Mouse (Mus musculus) forebrain, embryonic 11.5 days (tissue): ENCODE measurements around the gene Col8a2. TPM values are rescaled to one million over a fixed set of nuclear protein-coding genes. Genes with fewer than 3 reads are reported as not detected.

Experiments
- ATAC-seq: fragments of 200-750 bp; cut with Nextera tagmentation; replicated peaks from 2 replicates; pipeline ENCODE4 v1.8.0; 2017; ENCODE audit warnings: moderate TSS enrichment; ENCODE audit not compliant: low FRiP score
- DNase-seq: peaks from one replicate; pipeline ENCODE4 v3.0.0-alpha.2; 2017; ENCODE audit warnings: low spot score
- H3K27ac ChIP-seq: fragments of 300-500 bp; sonication (generic); 2 replicates; pipeline ENCODE4 v1.5.1; 2014; ENCODE audit warnings: low read depth, low read length
- H3K27me3 ChIP-seq: fragments of 300-500 bp; sonication (generic); 2 replicates; pipeline ENCODE4 v1.6.1; 2014; ENCODE audit warnings: mild to moderate bottlenecking, low read length, mixed read lengths; ENCODE audit not compliant: control insufficient read depth, insufficient read depth
- H3K36me3 ChIP-seq: fragments of 300-500 bp; sonication (generic); 2 replicates; pipeline ENCODE4 v1.6.1; 2014; ENCODE audit warnings: mild to moderate bottlenecking, low read length, moderate library complexity, mixed read lengths; ENCODE audit not compliant: control insufficient read depth, insufficient read depth
- H3K4me1 ChIP-seq: fragments of 300-500 bp; sonication (generic); replicated peaks from 2 replicates; pipeline ENCODE4 v1.6.1; 2014; ENCODE audit warnings: low read length, mixed read lengths; ENCODE audit not compliant: control insufficient read depth, insufficient read depth
- H3K4me2 ChIP-seq: fragments of 300-500 bp; sonication (generic); 2 replicates; pipeline ENCODE4 v1.6.1; 2014; ENCODE audit warnings: low read depth, mild to moderate bottlenecking, low read length, moderate library complexity, mixed read lengths; ENCODE audit not compliant: severe bottlenecking
- H3K4me3 ChIP-seq: fragments of 300-500 bp; sonication (generic); 2 replicates; pipeline ENCODE4 v1.5.1; 2014; ENCODE audit warnings: low read depth, low read length
- H3K9ac ChIP-seq: fragments of 300-500 bp; sonication (generic); 2 replicates; pipeline ENCODE4 v1.6.1; 2014; ENCODE audit warnings: low read length
- H3K9me3 ChIP-seq: fragments of 300-500 bp; sonication (generic); 2 replicates; pipeline ENCODE4 v1.6.1; 2016; ENCODE audit warnings: low read length, mixed read lengths; ENCODE audit not compliant: control insufficient read depth
- WGBS: fragments of 180-500 bp; shearing (Covaris S2); extraction: QIAGEN DNeasy Blood & Tissue Kit; methylation state at CpG from one replicate; pipeline ENCODE4 v1.1.7; 2014; 5-methylcytosine and 5-hydroxymethylcytosine counted together
- polyA plus RNA-seq: library from polyadenylated mRNA; unstranded; fragments of >200 nt; fragmentation: Nextera tagmentation; extraction: Ambion mirVana; gene quantifications from 2 replicates; pipeline ENCODE4 v1.2.1, GENCODE M21; 2014

The Col8a2 gene
- polyA plus RNA-seq, 1 experiment from 2014 or later, result 18.0 TPM

- H3K27ac ChIP-seq, result no peak overlapping the region
- no peaks in the 10 kb centered on the region for H3K9me3 ChIP-seq
- H3K4me3 ChIP-seq, result no peak overlapping the region
- no peaks in the 10 kb centered on the region for H3K27me3 ChIP-seq
- peak overlapping the region; percentile 17; the same call in 1 of the 2 replicates for H3K9ac ChIP-seq
- H3K36me3 ChIP-seq, result no peaks in the 10 kb centered on the region; the same call in 1 of the 2 replicates
- DNase-seq (no peak), ATAC-seq (no peak)
- no peak overlapping the region for H3K4me2 ChIP-seq
- WGBS, result 68% methylated on average over 11 of the region's 11 CpGs
- H3K4me1 ChIP-seq, result peaks cover 18% of the 10 kb centered on the region
Observed at GRCm38 (mm10) chr4:126251655-126252254, 34.8 kb upstream of the Col8a2 start.

- H3K9me3 ChIP-seq, result no peaks in the 10 kb centered on the region
- ATAC-seq (no peak), DNase-seq (no peak)
- H3K27ac ChIP-seq, result no peak overlapping the region
- 70% methylated on average over 17 of the region's 17 CpGs for WGBS
- H3K27me3 ChIP-seq, result no peaks in the 10 kb centered on the region
- H3K4me1 ChIP-seq, result peaks cover 25% of the 10 kb centered on the region
- no peak overlapping the region for H3K4me3 ChIP-seq
- H3K4me2 ChIP-seq, result no peak overlapping the region
- H3K36me3 ChIP-seq, result no peaks in the 10 kb centered on the region; the same call in 1 of the 2 replicates
- H3K9ac ChIP-seq, result no peak overlapping the region
Observed at GRCm38 (mm10) chr4:126252411-126253237, 34.0 kb upstream of the Col8a2 start.

GRCm38 (mm10) chr4:126253637-126254272 lies 32.8 kb upstream of the Col8a2 start:
- Histone ChIP-seq H3K9me3 (no peaks in the 10 kb centered on the region), H3K4me3 (peak overlapping the region; percentile 93), H3K9ac (no peak overlapping the region), H3K36me3 (no peaks in the 10 kb centered on the region; the same call in 1 of the 2 replicates), H3K4me2 (peak overlapping the region; percentile 61), H3K4me1 (peaks cover 23% of the 10 kb centered on the region), H3K27me3 (no peaks in the 10 kb centered on the region), H3K27ac (no peak overlapping the region)
- DNase-seq, result no peak
- no peak for ATAC-seq
- WGBS, result 79% methylated on average over 14 of the region's 14 CpGs

GRCm38 (mm10) chr4:126254315-126255112 lies 32.1 kb upstream of the Col8a2 start:
- no peaks in the 10 kb centered on the region for H3K27me3 ChIP-seq
- no peak for DNase-seq
- H3K36me3 ChIP-seq, result no peaks in the 10 kb centered on the region; the same call in 1 of the 2 replicates
- H3K27ac ChIP-seq, result 0 out of 2 replicates have a peak overlapping the region, but pooled peaks have one; percentile 92
- peak overlapping the region; percentile 61 for H3K4me2 ChIP-seq
- ATAC-seq, result no peak
- WGBS, result 20% methylated on average over 9 of the region's 9 CpGs
- peak overlapping the region; percentile 93 for H3K4me3 ChIP-seq
- H3K9me3 ChIP-seq, result no peaks in the 10 kb centered on the region
- H3K4me1 ChIP-seq, result peaks cover 27% of the 10 kb centered on the region
- peak overlapping the region; percentile 96 for H3K9ac ChIP-seq

- Histone ChIP-seq H3K36me3 (no peaks in the 10 kb centered on the region; the same call in 1 of the 2 replicates), H3K4me1 (peaks cover 28% of the 10 kb centered on the region), H3K4me3 (peak overlapping the region; percentile 93), H3K9ac (peak overlapping the region; percentile 96), H3K9me3 (no peaks in the 10 kb centered on the region), H3K4me2 (peak overlapping the region; percentile 61), H3K27ac (peak overlapping the region; percentile 92), H3K27me3 (no peaks in the 10 kb centered on the region)
- under 1% methylated on average over 50 of the region's 50 CpGs for WGBS
- peak; percentile 49 for ATAC-seq
- DNase-seq, result peak; percentile 82
Observed at GRCm38 (mm10) chr4:126255113-126256001, 31.2 kb upstream of the Col8a2 start.

- ATAC-seq, result peak; percentile 84
- Histone ChIP-seq H3K9ac (peak within 1 kb of the TSS; percentile 96), H3K4me3 (peak within 1 kb of the TSS; percentile 93), H3K27ac (peak within 1 kb of the TSS; percentile 92), H3K4me1 (peaks cover 36% of the 10 kb centered on the region), H3K27me3 (no peaks in the 10 kb centered on the region), H3K9me3 (no peaks in the 10 kb centered on the region), H3K4me2 (peak within 1 kb of the TSS; percentile 61), H3K36me3 (no peaks in the 10 kb centered on the region; the same call in 1 of the 2 replicates)
- under 1% methylated on average over 52 of the region's 59 CpGs for WGBS
- DNase-seq, result peak; percentile 93
Observed at GRCm38 (mm10) chr4:126256131-126256791, 30.3 kb upstream of the Col8a2 start, which contains the start of gene Map7d1. TSS of gene Map7d1 (minus strand) at chr4:126256343.
